Mouse (Mus musculus) intestine, postnatal 0 days (tissue): ENCODE measurements around the gene Mecr. TPM values are rescaled to one million over a fixed set of nuclear protein-coding genes. Genes with fewer than 3 reads are reported as not detected.

Experiments used
- ATAC-seq: fragments of 200-750 bp; cut with Nextera tagmentation; 2 replicates; pipeline ENCODE4 v1.8.0; 2017; ENCODE audit warnings: mild to moderate bottlenecking, moderate TSS enrichment, moderate library complexity
- H3K27ac ChIP-seq: fragments of 300-500 bp; sonication (generic); 2 replicates; pipeline ENCODE4 v1.5.1; 2014; ENCODE audit warnings: mild to moderate bottlenecking, low read depth, low read length, moderate library complexity
- H3K27me3 ChIP-seq: fragments of 300-500 bp; sonication (generic); replicated peaks from 2 replicates; pipeline ENCODE4 v1.6.1; 2014; ENCODE audit warnings: low read length, mixed read lengths; ENCODE audit not compliant: control insufficient read depth, insufficient read depth
- H3K36me3 ChIP-seq: fragments of 300-500 bp; sonication (generic); 2 replicates; pipeline ENCODE4 v1.6.1; 2014; ENCODE audit warnings: mild to moderate bottlenecking, moderate library complexity; ENCODE audit not compliant: control insufficient read depth, insufficient read depth
- H3K4me1 ChIP-seq: fragments of 300-500 bp; sonication (generic); replicated peaks from 2 replicates; pipeline ENCODE4 v1.6.1; 2014; ENCODE audit warnings: antibody characterized with exemption, low read length, mixed read lengths; ENCODE audit not compliant: control insufficient read depth, insufficient read depth
- H3K4me2 ChIP-seq: fragments of 300-500 bp; sonication (generic); replicated peaks from 2 replicates; pipeline ENCODE4 v1.6.1; 2014; ENCODE audit warnings: low read depth, mild to moderate bottlenecking, moderate library complexity
- H3K4me3 ChIP-seq: fragments of 300-500 bp; sonication (generic); 2 replicates; pipeline ENCODE4 v1.5.1; 2014; ENCODE audit warnings: low read depth, low read length
- H3K9ac ChIP-seq: fragments of 300-500 bp; sonication (generic); 2 replicates; pipeline ENCODE4 v1.6.1; 2014; ENCODE audit warnings: mild to moderate bottlenecking, low read depth, low read length
- H3K9me3 ChIP-seq: fragments of 300-500 bp; sonication (generic); 2 replicates; pipeline ENCODE4 v1.6.1; 2016; ENCODE audit warnings: mixed run types; ENCODE audit not compliant: control insufficient read depth
- CTCF ChIP-seq: sonication (generic); IDR thresholded peaks from 2 replicates; pipeline ENCODE4 v1.5.1; 2016; ENCODE audit warnings: low read depth, mild to moderate bottlenecking, control low read depth, antibody characterized with exemption, moderate library complexity
- WGBS: fragments of 180-500 bp; shearing (Covaris S2); extraction: QIAGEN DNeasy Blood & Tissue Kit; methylation state at CpG from one replicate; pipeline ENCODE4 v1.1.7; 2014; 5-methylcytosine and 5-hydroxymethylcytosine counted together
- polyA plus RNA-seq: library from polyadenylated mRNA; unstranded; fragments of >200 nt; fragmentation: Nextera tagmentation; extraction: Ambion mirVana; gene quantifications from 2 replicates; pipeline ENCODE4 v1.2.1, GENCODE M21; 2015

Mecr gene
- polyA plus RNA-seq, 1 experiment from 2014 or later: 27.3 TPM

- H3K4me2 ChIP-seq: no peak overlapping the region
- no peaks in the 10 kb centered on the region for H3K9me3 ChIP-seq
- H3K4me1 ChIP-seq: no peaks in the 10 kb centered on the region
These were observed 38.0 kb upstream of the Mecr start for GRCm38 (mm10) chr4:131805255-131805654.

DNA sequence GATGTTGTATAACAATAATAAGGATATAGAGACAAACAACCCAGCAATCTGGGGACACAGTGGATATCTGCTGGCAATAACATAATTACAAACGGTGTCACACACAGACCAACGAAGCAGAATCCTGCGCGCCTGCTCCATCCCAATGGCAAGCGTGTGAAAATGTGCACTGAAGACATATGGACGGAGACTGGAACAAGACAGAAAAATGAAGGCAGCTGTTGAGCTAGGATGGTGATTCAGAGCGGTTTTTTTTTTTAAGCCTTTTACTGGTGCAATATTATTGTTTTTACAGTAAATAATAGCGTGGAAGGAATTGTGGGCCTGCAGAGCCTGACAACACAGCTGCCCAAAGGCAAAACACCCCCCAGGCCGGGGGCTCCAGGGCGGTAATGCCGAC is 30.8 kb upstream of the Mecr start:
- no peaks in the 10 kb centered on the region for H3K9me3 ChIP-seq
- H3K4me1 ChIP-seq: no peaks in the 10 kb centered on the region
- no peak overlapping the region for H3K9ac ChIP-seq
- H3K27me3 ChIP-seq: no peaks in the 10 kb centered on the region
- WGBS: 77% methylated on average over 11 of the region's 11 CpGs
- no peak overlapping the region for H3K27ac ChIP-seq
- H3K4me2 ChIP-seq: no peak overlapping the region
- H3K36me3 ChIP-seq: no peaks in the 10 kb centered on the region
- H3K4me3 ChIP-seq: no peak overlapping the region
- ATAC-seq: no peak
- TF ChIP-seq CTCF: no peak

More at GRCm38 (mm10) chr4:131805255-131805654, 38.0 kb upstream of the Mecr start:
- no peak for TF ChIP-seq CTCF
- H3K36me3 ChIP-seq: no peaks in the 10 kb centered on the region
- H3K27me3 ChIP-seq: no peaks in the 10 kb centered on the region
- 66% methylated on average over 3 of the region's 3 CpGs for WGBS
- no peak overlapping the region for H3K4me3 ChIP-seq
- H3K9ac ChIP-seq: no peak overlapping the region
- no peak overlapping the region for H3K27ac ChIP-seq
- no peak for ATAC-seq

- no peak for TF ChIP-seq CTCF
- H3K27me3 ChIP-seq: no peaks in the 10 kb centered on the region
- H3K4me2 ChIP-seq: no peak overlapping the region
- H3K9me3 ChIP-seq: no peaks in the 10 kb centered on the region
- no peak overlapping the region for H3K27ac ChIP-seq
- no peaks in the 10 kb centered on the region for H3K36me3 ChIP-seq
- H3K4me3 ChIP-seq: no peak overlapping the region
- ATAC-seq: no peak
- 62% methylated on average over 7 of the region's 7 CpGs for WGBS
- H3K4me1 ChIP-seq: no peaks in the 10 kb centered on the region
- no peak overlapping the region for H3K9ac ChIP-seq
These were observed 29.5 kb upstream of the Mecr start for GRCm38 (mm10) chr4:131813798-131814197.

- no peaks in the 10 kb centered on the region for H3K36me3 ChIP-seq
- H3K9ac ChIP-seq: no peak overlapping the region
- no peaks in the 10 kb centered on the region for H3K4me1 ChIP-seq
- no peaks in the 10 kb centered on the region for H3K9me3 ChIP-seq
- no peak overlapping the region for H3K4me3 ChIP-seq
- H3K27ac ChIP-seq: no peak overlapping the region
- no peak overlapping the region for H3K4me2 ChIP-seq
- TF ChIP-seq CTCF: no peak
- no peak for ATAC-seq
- 76% methylated on average over 10 of the region's 10 CpGs for WGBS
- no peaks in the 10 kb centered on the region for H3K27me3 ChIP-seq
These were observed 28.4 kb upstream of the Mecr start for GRCm38 (mm10) chr4:131814869-131815268.

DNA sequence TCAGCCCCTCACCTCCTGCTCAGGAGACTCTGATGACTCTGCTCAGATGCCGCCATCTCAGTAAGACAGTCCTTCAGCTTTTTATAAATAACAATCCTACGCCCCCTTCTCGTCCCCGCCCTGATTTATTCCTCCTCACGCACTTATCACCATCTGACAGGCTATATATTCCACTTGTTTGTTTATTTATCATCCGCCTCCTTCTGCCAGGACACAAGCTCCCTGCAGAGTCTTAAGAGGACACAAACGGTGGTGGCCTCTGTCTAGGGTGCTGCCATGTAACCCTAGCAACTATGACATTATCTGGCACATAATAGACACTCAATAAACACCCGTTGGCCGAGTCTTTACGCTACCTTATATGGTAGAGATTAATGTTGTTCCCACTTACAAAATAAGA is 27.5 kb upstream of the Mecr start:
- no peaks in the 10 kb centered on the region for H3K4me1 ChIP-seq
- H3K9me3 ChIP-seq: no peaks in the 10 kb centered on the region
- no peak overlapping the region for H3K9ac ChIP-seq
- WGBS: 57% methylated on average over 10 of the region's 10 CpGs
- H3K27me3 ChIP-seq: no peaks in the 10 kb centered on the region
- H3K4me2 ChIP-seq: no peak overlapping the region
- TF ChIP-seq CTCF: no peak
- H3K27ac ChIP-seq: no peak overlapping the region
- H3K36me3 ChIP-seq: no peaks in the 10 kb centered on the region
- H3K4me3 ChIP-seq: no peak overlapping the region
- ATAC-seq: no peak

DNA sequence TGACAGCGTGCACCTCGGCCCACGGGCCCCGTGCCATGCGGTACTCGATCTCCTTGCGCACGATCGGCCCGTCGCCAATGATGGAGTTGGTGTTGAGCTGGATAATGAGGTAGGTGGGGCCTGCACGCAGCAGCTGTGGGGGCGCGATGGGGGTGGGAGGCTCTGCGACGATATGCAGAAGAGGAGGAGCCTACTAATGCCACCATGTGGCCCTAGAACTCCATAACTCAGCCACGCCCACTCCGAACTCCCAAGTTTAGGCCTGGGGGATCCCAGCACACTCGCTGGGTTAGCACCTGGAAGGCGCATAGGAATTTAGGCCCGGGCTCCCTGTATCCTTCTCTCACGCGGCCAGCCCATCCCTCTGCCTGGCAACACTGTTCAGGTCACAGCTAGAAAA is 24.3 kb upstream of the Mecr start:
- Histone ChIP-seq H3K9ac (no peak overlapping the region), H3K36me3 (no peaks in the 10 kb centered on the region), H3K9me3 (no peaks in the 10 kb centered on the region), H3K27me3 (no peaks in the 10 kb centered on the region), H3K27ac (no peak overlapping the region), H3K4me3 (no peak overlapping the region), H3K4me2 (no peak overlapping the region), H3K4me1 (no peaks in the 10 kb centered on the region)
- no peak for ATAC-seq
- TF ChIP-seq CTCF: no peak
- WGBS: 65% methylated on average over 23 of the region's 23 CpGs

- 74% methylated on average over 16 of the region's 16 CpGs for WGBS
- Histone ChIP-seq H3K4me1 (no peaks in the 10 kb centered on the region), H3K36me3 (no peaks in the 10 kb centered on the region), H3K4me2 (no peak overlapping the region), H3K27ac (no peak overlapping the region), H3K4me3 (no peak overlapping the region), H3K9me3 (no peaks in the 10 kb centered on the region), H3K27me3 (no peaks in the 10 kb centered on the region), H3K9ac (no peak overlapping the region)
- no peak for ATAC-seq
- TF ChIP-seq CTCF: no peak
These were observed 22.0 kb upstream of the Mecr start for GRCm38 (mm10) chr4:131821161-131821731.
